Mouse (Mus musculus): ENCODE results near the gene Ctnnbl1.

The Ctnnbl1 gene

DNA sequence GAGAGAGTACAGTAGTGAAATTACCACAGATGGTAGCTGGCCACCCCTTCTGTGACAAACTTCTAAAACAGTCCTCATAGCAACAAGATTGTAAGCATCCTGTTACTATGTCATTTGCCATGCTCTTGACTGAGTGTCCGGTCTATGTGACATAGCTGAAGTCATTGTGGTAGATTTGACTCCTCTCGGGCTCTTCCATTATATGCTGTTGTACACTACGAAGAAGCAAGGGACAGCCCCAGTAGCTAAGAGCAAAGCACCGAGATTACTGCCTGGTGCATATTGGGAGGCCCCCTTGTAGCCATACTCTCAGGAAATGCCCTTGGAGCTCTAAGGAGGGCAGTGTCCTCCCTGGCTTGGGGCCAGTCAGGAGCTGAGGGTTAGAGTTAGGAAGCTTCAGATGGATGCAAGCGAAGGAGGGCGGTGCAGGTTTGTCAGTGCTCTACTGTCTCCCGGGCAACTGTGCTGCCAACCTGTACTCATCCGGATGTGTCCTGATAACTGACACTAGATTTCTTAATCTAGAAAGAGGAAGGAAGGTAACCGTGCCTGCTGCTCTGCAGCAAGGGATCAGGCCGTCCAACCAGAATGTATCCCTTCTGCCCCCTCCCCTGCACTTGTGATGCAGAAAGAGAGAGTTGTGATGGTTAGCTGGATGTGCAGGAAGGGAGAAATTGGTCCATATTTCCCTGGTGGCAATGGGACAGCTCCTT is 55.8 kb downstream of the Ctnnbl1 start:
- intact Hi-C loops (cut with DNase I) = no loop called here

DNA sequence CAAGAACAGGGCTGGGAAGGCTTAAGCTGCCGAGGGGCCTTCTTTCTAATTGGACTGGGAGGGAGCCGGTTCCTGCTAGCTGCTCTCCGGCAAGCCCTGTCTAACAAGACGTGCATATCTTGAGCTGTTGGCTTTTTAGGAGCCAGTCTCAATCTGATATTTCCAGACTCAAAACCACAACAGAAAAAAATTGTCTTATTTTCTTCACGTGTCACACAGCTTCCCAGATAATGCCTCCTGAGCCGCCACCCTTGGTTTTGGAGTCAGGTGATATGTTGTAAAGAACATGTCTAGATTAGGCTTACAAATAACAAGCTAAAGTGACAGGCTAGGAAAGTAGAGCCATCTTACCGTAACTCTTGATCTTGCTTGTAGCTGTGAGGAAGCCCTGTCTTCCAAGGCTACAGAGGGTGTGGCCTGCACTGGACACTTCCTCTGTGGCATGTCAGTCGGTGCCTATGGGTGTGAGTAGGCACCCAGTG is 56.7 kb downstream of the Ctnnbl1 start:
- intact Hi-C loops (cut with DNase I) = no loop called here

- intact Hi-C loops (cut with DNase I) = no loop called here
Observed at GRCm38 (mm10) chr2:157795627-157796423, 58.6 kb downstream of the Ctnnbl1 start.

DNA sequence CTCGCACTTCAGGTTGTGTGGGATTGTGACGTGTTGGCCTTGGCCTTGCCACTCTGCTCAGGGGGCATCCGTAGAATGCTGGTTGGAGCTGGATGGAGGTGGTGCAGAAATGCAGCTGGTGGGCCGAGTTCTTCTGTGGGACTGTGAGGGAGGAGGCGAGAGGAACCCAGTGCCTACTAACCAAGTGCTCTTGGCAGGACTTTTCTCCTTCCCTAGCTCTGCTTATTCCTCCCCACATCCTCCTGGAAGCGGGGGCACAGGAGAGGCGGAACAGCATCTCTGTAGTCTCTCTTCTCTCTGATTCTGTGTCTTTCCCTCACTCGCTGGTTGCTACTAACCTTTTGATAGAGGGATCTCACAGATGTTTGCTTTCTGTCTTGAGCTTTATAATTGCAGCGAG is 62.3 kb downstream of the Ctnnbl1 start:
- intact Hi-C loops (cut with DNase I) = no loop called here

- intact Hi-C loops (cut with DNase I) = no loop called here
Observed at GRCm38 (mm10) chr2:157800288-157800687, 63.1 kb downstream of the Ctnnbl1 start.

GRCm38 (mm10) chr2:157800746-157801501 is 63.7 kb downstream of the Ctnnbl1 start:
- intact Hi-C loops (cut with DNase I) = no loop called here

DNA sequence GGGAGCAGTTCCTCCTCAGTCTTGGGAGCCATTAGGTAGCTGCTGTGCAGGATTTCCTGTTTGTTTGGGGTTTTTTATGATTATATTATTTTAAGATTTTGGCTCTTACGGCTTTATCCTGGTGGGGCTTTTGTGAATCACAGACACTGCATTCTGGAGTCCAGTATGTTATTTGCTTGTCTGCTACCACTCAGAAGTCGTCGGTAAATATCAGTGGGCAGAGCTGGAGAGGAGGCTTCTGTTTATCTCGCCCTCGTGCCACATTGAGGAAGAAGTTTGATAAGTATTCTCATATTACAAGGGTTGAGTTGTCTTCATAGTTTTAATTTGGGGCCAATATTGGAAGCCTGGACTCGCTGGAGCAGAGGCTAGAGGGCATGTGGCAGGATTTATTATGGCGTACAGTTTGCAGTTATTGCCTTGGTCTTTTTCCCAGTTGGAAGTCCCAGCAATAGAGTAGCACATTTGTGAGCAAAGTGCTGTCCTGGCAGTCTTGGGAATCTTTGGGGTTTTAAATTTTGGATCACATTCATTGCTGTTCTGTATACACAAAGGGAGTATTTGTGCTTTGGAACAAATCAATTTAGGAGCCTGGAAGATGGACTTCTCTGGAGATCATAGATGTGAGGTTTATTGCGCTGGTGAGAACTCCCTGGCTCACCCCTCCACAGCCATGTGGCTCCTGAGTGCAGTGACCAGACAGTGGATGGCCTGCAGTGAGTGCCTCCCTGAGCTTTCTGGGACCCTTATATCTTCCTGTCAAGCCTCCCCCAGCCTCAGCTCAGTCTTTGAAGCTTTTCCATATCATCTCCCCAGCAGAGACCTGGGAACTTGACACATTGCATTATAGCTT is 64.5 kb downstream of the Ctnnbl1 start:
- intact Hi-C loops (cut with DNase I) = no loop called here

DNA sequence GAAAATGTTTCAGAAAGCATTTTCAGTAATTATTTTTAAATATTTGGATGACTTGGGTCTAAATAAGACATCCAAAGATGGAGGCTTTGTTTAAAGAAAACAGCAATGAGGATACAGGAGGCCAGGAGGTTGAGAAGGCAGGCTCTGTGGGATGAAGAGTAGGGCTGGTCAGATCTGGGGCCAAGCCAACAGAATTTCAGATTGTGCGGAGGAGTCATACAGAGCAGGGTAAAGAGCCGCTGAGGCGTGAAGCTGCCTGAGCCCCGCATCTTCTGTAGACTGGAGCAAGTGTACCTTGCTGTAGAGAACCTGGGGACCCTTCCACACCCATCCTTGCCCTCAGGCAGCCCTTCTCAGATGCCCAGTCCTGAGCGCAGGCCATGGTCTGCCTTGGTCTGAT is 65.5 kb downstream of the Ctnnbl1 start:
- intact Hi-C loops (cut with DNase I) = no loop called here

- intact Hi-C loops (cut with DNase I) = no loop called here
Observed at GRCm38 (mm10) chr2:157804388-157804787, 67.2 kb downstream of the Ctnnbl1 start.

GRCm38 (mm10) chr2:157805091-157805490 is 67.9 kb downstream of the Ctnnbl1 start:
- intact Hi-C loops (cut with DNase I) = no loop called here

DNA sequence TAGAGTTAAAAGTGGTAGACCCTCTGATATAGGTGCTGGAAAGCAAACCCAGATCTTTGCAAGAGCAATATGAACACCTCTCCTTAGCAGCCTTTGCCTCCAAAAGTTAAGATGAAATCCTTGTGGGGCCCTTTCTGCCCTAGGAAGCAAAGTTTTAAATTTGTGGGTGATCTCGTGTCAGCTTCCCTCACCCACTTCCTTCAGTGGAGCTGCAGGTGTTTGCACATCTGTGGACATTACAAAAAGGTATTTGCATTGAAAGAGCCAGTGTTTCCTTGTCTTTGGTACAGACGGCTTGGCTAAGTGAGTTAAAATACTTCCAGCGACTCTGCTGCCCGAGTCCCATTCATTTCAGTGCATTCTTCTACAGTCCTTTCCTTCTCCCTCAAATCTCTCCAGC is 69.9 kb downstream of the Ctnnbl1 start:
- intact Hi-C loops (cut with DNase I) = no loop called here

DNA sequence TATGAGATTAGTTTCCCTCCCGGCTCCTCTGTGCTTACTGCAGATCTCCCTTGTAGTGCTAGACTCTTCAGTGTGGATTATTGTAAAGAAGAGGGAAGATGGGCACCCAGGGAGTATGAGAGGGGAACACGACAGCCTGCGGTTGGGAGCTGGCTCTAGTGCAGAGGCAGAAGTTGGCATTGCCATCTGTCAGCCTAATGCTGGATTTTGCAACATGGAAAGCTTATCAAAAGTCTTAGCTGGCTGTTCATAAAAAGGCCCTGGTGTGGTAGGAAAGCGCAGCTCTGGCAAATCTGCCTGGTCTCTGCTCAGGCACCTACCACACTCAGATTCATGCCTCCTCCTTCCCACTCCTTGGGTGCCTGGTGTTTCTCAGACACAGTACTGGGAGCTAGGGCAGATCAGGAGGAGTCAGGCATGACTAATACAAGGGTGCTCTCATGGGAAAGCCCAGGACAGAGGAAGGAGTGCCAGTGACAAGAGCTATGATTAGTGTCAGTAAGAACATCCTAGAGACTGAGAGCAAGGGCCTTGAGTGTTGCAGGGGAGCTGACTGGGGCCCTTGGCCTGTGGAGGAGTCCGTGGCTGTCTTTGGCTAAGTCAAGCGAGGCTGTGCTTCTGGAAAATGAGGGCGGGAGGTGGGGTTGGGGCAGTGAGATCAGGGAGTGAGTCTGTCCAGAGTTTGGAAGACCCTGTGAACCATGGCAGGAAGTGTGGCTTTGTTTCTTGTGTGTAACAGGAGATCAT is 70.6 kb downstream of the Ctnnbl1 start:
- intact Hi-C loops (cut with DNase I) = no loop called here

DNA sequence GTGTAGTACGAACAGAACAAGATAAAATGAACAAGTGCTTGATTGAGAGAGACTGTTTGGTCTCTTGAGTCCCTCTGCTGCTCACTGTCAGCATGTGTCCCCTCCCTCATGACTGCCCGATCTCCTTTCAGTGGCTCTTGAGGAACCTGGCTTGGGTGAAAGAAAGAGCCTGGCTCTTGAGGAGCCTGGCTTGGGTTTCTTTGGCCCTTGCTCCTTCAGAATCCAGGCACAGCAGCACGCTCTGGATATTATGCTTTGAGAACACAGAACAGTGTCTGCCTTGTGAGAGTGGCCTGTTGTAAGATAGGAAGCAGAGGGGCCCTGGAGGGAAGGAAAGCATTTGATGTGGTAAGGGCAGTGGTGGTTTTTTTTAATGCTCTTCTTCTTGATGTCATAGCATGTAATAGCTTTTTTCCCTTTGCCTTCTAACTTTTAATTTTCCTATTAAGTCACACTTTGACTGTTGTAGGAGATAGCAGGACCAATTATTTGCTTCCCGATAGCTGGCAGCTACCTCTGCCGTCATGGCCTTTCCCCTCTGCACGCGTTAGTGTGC is 71.2 kb downstream of the Ctnnbl1 start:
- intact Hi-C loops (cut with DNase I) = no loop called here

- intact Hi-C loops (cut with DNase I) = no loop called here
Observed at GRCm38 (mm10) chr2:157809341-157809740, 72.1 kb downstream of the Ctnnbl1 start.

DNA sequence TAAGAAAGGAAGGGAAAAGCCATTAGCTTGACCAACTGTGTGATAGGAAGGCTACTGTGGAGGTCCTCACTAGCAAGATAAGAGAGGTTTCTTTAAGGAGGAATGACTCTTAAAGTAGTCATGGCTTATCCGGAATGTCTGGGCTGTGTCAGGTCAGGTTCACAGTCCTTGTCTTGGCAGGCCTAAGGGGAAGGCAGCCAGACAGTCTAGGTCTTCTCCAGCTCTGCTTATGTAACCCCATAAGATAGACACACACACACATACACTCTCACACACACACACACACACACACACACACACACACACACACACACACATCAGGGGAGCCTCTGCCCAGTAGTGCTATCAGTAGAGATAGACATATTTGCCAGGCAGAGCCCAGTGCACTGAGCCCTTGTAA is 73.5 kb downstream of the Ctnnbl1 start:
- intact Hi-C loops (cut with DNase I) = no loop called here

DNA sequence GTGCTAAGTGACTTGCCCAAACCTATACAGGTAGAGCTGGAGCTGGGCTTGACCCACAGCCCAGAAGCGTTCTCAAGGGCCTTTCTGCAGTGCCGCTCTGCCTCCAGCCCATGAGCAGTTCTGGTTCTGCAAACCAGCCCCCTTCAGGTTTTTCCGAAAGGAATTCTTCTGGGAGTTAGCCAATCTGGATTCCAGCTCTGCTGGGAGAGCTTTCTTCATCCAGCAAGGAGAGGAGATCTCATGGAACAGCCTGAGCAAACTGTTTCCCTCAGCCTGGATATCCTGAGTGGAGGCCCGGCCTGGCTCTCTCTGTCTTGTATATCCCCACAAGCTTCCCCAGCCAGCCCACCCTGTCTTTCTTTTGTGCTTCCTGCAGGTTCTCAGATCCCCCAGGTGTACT is 75.9 kb downstream of the Ctnnbl1 start:
- intact Hi-C loops (cut with DNase I) = no loop called here

- intact Hi-C loops (cut with DNase I) = no loop called here
Observed at GRCm38 (mm10) chr2:157814116-157814964, 77.1 kb downstream of the Ctnnbl1 start.

DNA sequence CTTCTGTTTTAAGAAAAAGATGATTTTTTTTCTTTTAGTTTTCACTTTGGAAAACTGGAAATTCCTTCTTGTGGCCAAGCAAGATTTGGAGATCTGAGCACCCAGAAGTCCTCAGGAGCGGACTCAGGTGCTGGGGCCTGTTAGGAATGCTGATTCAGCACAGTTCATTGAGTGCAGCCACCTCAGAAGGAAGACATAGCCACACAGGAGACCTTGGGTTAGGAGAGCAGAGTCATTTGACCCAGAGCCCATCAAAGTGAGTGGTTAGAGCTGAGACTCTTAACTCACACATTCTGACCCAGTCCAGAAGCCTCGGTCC is 77.7 kb downstream of the Ctnnbl1 start:
- intact Hi-C loops (cut with DNase I) = no loop called here

DNA sequence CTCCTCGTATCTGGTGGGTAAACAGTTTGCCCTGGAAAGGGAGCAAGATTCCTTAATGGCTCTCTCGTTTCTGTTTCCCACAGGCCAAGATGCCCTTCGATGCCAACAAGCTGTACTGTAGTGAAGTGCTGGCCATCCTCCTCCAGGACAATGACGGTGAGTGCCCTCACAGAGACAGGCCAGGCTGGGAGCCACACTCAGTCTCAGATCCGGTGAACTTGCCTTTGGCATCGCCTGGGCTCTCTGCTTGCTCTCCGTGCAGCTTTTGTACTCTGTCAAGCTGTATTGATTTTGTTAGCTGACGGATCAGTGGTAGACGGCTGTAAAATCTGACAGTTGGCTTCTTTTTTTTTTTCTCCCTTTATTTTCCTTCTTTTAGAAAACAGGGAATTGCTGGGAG is 80.5 kb downstream of the Ctnnbl1 start:
- intact Hi-C loops (cut with DNase I) = no loop called here

All from adrenal gland (tissue).